Comparison of ENCODE assay signal across 26 mouse cellular contexts in the genomic region with DNA sequence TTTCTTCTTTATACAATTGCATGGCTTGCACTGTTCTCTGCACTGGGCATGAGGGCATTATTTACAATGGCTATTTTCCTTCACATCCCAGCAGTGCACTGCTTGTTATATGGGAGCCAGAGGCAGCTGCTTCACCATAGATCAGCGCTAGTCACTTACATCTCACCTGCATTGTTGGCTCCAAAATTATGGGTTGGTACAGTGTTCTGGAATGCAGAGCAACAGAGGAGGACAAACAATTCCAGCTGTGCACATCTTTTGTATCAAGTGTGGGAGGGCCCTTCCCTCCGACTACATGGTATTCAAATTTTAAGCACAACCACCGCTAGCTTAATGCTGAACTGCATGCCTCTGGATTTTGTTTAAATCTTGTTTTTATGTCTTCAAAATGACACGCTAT.
DNase-seq lines count a peak whose midpoint lies in the region; ATAC-seq lines count a peak whose summit lies in the region.
"Had no signal": no experiment of that assay in that cellular context is flagged by ENCODE, and none has a peak within 500 bp of the region (broad histone marks: within the 10 kb centered on the region; RNA-seq: fewer than 3 reads in every experiment).

No protein-coding gene starts in this region.

- H3K27ac ChIP-seq in neural tube, embryonic 13.5 days (replicated peaks): peak overlapping the region; percentile 20; the same call in 1 of the 2 replicates
- H3K27ac ChIP-seq in neural tube, embryonic 15.5 days (replicated peaks): peak overlapping the region; percentile 56; the same call in 1 of the 2 replicates
- H3K27ac ChIP-seq in kidney, embryonic 14.5 days (ENCODE audit: low read depth, low read length): no peak overlapping the region
- H3K27ac ChIP-seq: embryonic facial prominence, embryonic 13.5 days; embryonic facial prominence, embryonic 15.5 days; forebrain, embryonic 10.5 days; forebrain, embryonic 12.5 days had no signal

- 43% methylated on average over 4 of the region's 4 CpGs for WGBS in neural tube, embryonic 13.5 days
- WGBS in neural tube, embryonic 15.5 days: 35% methylated on average over 4 of the region's 4 CpGs
- WGBS in kidney, embryonic 14.5 days: 73% methylated on average over 4 of the region's 4 CpGs

- DNase-seq in neural tube, embryonic 10.5 days (ENCODE audit: extremely low spot score, low spot score): no peak
- DNase-seq in ZHBTc4 (ENCODE audit: low read depth, low spot score): peak; percentile 26
- DNase-seq in frontal cortex, postnatal 36 days (ENCODE audit: low spot score in 2 of 2): no peak
- DNase-seq: adrenal gland, adult 8-10 months; adrenal gland, postnatal 14 days; adrenal gland, postnatal 36 days; cerebellum, adult 18-20 months; cerebellum, adult 8-10 months; cerebellum, adult 9-11 months; cerebellum, postnatal 14 days; cerebellum, postnatal 36 days; embryo, embryonic 11 days had no signal

- ATAC-seq in neural tube, embryonic 13.5 days (ENCODE audit: low read depth): no peak; the same call in 1 of the 2 replicates
- peak; percentile 29; the same call in 1 of the 2 replicates for ATAC-seq in neural tube, embryonic 15.5 days (ENCODE audit: low FRiP score)
- no peak for ATAC-seq in kidney, embryonic 14.5 days (ENCODE audit: low FRiP score, low TSS enrichment)
- ATAC-seq: activated CD4-positive, CD25-positive, alpha-beta regulatory T cell, adult 4 months; forebrain, embryonic 14.5 days; forebrain, embryonic 16.5 days; Patski had no signal

- H3K9me3 ChIP-seq in neural tube, embryonic 13.5 days: no peaks in the 10 kb centered on the region
- no peaks in the 10 kb centered on the region for H3K9me3 ChIP-seq in neural tube, embryonic 15.5 days (replicated peaks)
- no peaks in the 10 kb centered on the region for H3K9me3 ChIP-seq in kidney, embryonic 14.5 days (ENCODE audit: control insufficient read depth, low read length)
- H3K9me3 ChIP-seq: embryonic facial prominence, embryonic 13.5 days; embryonic facial prominence, embryonic 15.5 days; forebrain, embryonic 10.5 days; forebrain, embryonic 12.5 days had no signal

- H3K36me3 ChIP-seq in neural tube, embryonic 13.5 days: no peaks in the 10 kb centered on the region
- no peaks in the 10 kb centered on the region for H3K36me3 ChIP-seq in neural tube, embryonic 15.5 days
- H3K36me3 ChIP-seq in kidney, embryonic 14.5 days (ENCODE audit: control insufficient read depth, insufficient read depth, low read length): no peaks in the 10 kb centered on the region
- H3K36me3 ChIP-seq: embryonic facial prominence, embryonic 13.5 days; embryonic facial prominence, embryonic 15.5 days; forebrain, embryonic 10.5 days; forebrain, embryonic 12.5 days; G1E had no signal

- H3K4me2 ChIP-seq in neural tube, embryonic 13.5 days: no peak overlapping the region
- H3K4me2 ChIP-seq in neural tube, embryonic 15.5 days: no peak overlapping the region
- no peak overlapping the region for H3K4me2 ChIP-seq in kidney, embryonic 14.5 days (replicated peaks; ENCODE audit: low read depth, low read length)
- H3K4me2 ChIP-seq: embryonic facial prominence, embryonic 13.5 days; embryonic facial prominence, embryonic 15.5 days; forebrain, embryonic 12.5 days had no signal

- H3K4me3 ChIP-seq in neural tube, embryonic 13.5 days: no peak overlapping the region
- H3K4me3 ChIP-seq in neural tube, embryonic 15.5 days (replicated peaks): no peak overlapping the region
- H3K4me3 ChIP-seq in kidney, embryonic 14.5 days (ENCODE audit: low read length): no peak overlapping the region
- H3K4me3 ChIP-seq: embryonic facial prominence, embryonic 13.5 days; embryonic facial prominence, embryonic 15.5 days; erythroblast, embryonic 14.5 days; forebrain, embryonic 10.5 days; forebrain, embryonic 12.5 days had no signal

- H3K27me3 ChIP-seq in neural tube, embryonic 13.5 days: no peaks in the 10 kb centered on the region
- no peaks in the 10 kb centered on the region for H3K27me3 ChIP-seq in neural tube, embryonic 15.5 days (replicated peaks)
- no peaks in the 10 kb centered on the region for H3K27me3 ChIP-seq in kidney, embryonic 14.5 days (ENCODE audit: control insufficient read depth, insufficient read depth, low read length)
- H3K27me3 ChIP-seq: CH12.LX; embryonic facial prominence, embryonic 13.5 days; embryonic facial prominence, embryonic 15.5 days; forebrain, embryonic 12.5 days; Patski had no signal

- no peak overlapping the region for H3K9ac ChIP-seq in neural tube, embryonic 13.5 days
- no peak overlapping the region for H3K9ac ChIP-seq in neural tube, embryonic 15.5 days (replicated peaks)
- no peak overlapping the region for H3K9ac ChIP-seq in kidney, embryonic 14.5 days (ENCODE audit: low read depth, low read length)
- H3K9ac ChIP-seq: embryonic facial prominence, embryonic 13.5 days; embryonic facial prominence, embryonic 15.5 days; forebrain, embryonic 12.5 days had no signal

- peaks cover 36% of the 10 kb centered on the region for H3K4me1 ChIP-seq in neural tube, embryonic 13.5 days (replicated peaks)
- peaks cover 24% of the 10 kb centered on the region for H3K4me1 ChIP-seq in neural tube, embryonic 15.5 days
- no peaks in the 10 kb centered on the region for H3K4me1 ChIP-seq in kidney, embryonic 14.5 days (ENCODE audit: control insufficient read depth, insufficient read depth, low read length)
